In the genomic region with DNA sequence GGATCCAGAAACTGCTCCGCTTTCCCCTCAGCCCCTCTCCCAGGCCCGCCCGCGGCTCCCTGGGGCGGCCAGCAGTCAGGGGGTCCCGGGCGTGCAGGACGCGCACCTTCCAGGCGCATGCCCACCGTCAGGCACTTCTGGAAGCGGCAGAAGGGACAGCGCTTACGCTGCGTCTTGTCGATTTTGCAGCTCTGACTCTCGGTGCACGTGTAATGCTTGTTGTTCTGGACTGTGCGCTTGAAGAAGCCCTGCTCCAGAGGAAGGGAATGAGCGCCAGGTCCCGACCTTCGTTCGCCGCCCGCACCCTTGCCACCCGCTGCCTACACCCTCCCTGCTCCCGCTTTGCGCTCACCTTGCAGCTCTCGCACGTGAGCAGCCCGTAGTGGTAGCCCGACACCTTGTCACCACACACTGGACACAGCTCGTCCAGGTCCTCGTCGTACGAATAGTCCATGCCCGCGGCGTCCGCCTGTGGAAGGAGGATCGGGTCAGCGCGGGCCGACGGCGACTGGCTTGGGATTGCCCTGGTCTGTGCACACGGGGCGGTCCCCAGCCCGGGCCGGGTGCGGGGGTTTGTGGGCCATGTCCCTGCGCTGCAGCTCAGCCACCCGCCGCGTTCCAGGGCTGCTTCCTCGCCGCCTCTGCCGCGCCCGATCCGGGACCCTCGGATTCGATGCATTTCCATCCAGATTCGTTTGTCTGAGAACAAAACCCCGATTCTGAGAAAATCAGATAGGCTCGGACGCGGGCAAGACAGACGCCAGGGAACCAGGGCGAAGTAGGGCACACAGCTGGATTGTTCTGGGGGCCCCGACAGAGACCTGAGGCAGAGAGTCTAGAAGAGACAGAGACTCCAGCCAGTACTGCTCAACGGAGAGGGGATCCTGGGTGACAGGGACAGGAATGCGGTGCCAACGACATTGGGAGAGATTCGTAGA, we compare ENCODE assay signal across 8 mouse cellular contexts. TPM values are rescaled to one million over a fixed set of nuclear protein-coding genes. Genes with fewer than 3 reads are reported as not detected.
DNase-seq lines count a peak whose midpoint lies in the region; ATAC-seq and TF ChIP-seq lines count a peak whose summit lies in the region.

No protein-coding gene starts in this region.

- H3K9ac ChIP-seq in heart, embryonic 13.5 days = peak overlapping the region; percentile 16; the same call in 1 of the 2 replicates
- no peak overlapping the region; the same call in 1 of the 2 replicates for H3K9ac ChIP-seq in kidney, embryonic 15.5 days
- H3K9ac ChIP-seq in midbrain, embryonic 14.5 days (replicated peaks; ENCODE audit: low read length) = no peak overlapping the region

- H3K4me1 ChIP-seq in heart, embryonic 13.5 days = peaks cover 21% of the 10 kb centered on the region
- H3K4me1 ChIP-seq in kidney, embryonic 15.5 days = peaks cover 31% of the 10 kb centered on the region
- peaks cover 18% of the 10 kb centered on the region for H3K4me1 ChIP-seq in midbrain, embryonic 14.5 days (ENCODE audit: control insufficient read depth, insufficient read depth, low read length)

- no peaks in the 10 kb centered on the region for H3K36me3 ChIP-seq in heart, embryonic 13.5 days
- no peaks in the 10 kb centered on the region for H3K36me3 ChIP-seq in kidney, embryonic 15.5 days
- H3K36me3 ChIP-seq in midbrain, embryonic 14.5 days (ENCODE audit: control insufficient read depth, insufficient read depth, low read length) = no peaks in the 10 kb centered on the region

- no peaks in the 10 kb centered on the region for H3K9me3 ChIP-seq in heart, embryonic 13.5 days
- H3K9me3 ChIP-seq in kidney, embryonic 15.5 days (replicated peaks) = no peaks in the 10 kb centered on the region
- no peaks in the 10 kb centered on the region for H3K9me3 ChIP-seq in midbrain, embryonic 14.5 days (ENCODE audit: control insufficient read depth, low read length)

- TF ChIP-seq CTCF in layer of hippocampus, adult 2 months (conservative IDR thresholded peaks at IDR 0.05) = no peak

- peak overlapping the region; percentile 60 for H3K4me2 ChIP-seq in heart, embryonic 13.5 days
- H3K4me2 ChIP-seq in kidney, embryonic 15.5 days = peak overlapping the region; percentile 60
- peak overlapping the region; percentile 46 for H3K4me2 ChIP-seq in midbrain, embryonic 14.5 days (ENCODE audit: low read length)

- H3K27me3 ChIP-seq in heart, embryonic 13.5 days (replicated peaks) = peaks cover 99% of the 10 kb centered on the region
- peaks cover 92% of the 10 kb centered on the region for H3K27me3 ChIP-seq in kidney, embryonic 15.5 days
- peaks cover 80% of the 10 kb centered on the region for H3K27me3 ChIP-seq in midbrain, embryonic 14.5 days (ENCODE audit: control insufficient read depth, insufficient read depth, low read length)

- DNase-seq in frontal cortex, postnatal 25 days (ENCODE audit: low spot score in 2 of 2) = peak; percentile 11 to 25
- no peak for DNase-seq in frontal cortex, adult 2 months (ENCODE audit: extremely low spot score in 1 of 2, low spot score in 1 of 2)
- peak; percentile 47 for DNase-seq in R1 (ENCODE audit: low read depth, low spot score)
- DNase-seq in midbrain, embryonic 14.5 days = peak; percentile 64
- no peak for DNase-seq in layer of hippocampus, adult 2 months (ENCODE audit: low spot score in 2 of 2)
- DNase-seq in left cerebral cortex, adult 11 months (ENCODE audit: low spot score) = no peak

- no peak for ATAC-seq in heart, embryonic 13.5 days (ENCODE audit: extremely low read depth, insufficient number of reproducible peaks, low FRiP score, low TSS enrichment)
- ATAC-seq in kidney, embryonic 15.5 days (replicated peaks; ENCODE audit: low FRiP score) = peak; percentile 35; the same call in 1 of the 2 replicates
- peak; percentile 28; the same call in 1 of the 2 replicates for ATAC-seq in midbrain, embryonic 14.5 days (ENCODE audit: low FRiP score, low TSS enrichment)

- H3K4me3 ChIP-seq in heart, embryonic 13.5 days = peak overlapping the region; percentile 48
- peak overlapping the region; percentile 36 for H3K4me3 ChIP-seq in kidney, embryonic 15.5 days (replicated peaks)
- peak overlapping the region; percentile 27 for H3K4me3 ChIP-seq in midbrain, embryonic 14.5 days (replicated peaks; ENCODE audit: low read depth, low read length)
- H3K4me3 ChIP-seq in layer of hippocampus, adult 2 months = no peak overlapping the region

- H3K27ac ChIP-seq in heart, embryonic 13.5 days (replicated peaks) = no peak overlapping the region
- H3K27ac ChIP-seq in kidney, embryonic 15.5 days = no peak overlapping the region
- H3K27ac ChIP-seq in midbrain, embryonic 14.5 days (replicated peaks; ENCODE audit: low read depth, low read length) = no peak overlapping the region
- H3K27ac ChIP-seq in layer of hippocampus, adult 2 months = no peak overlapping the region

- 1% methylated on average over 75 of the region's 75 CpGs for WGBS in heart, embryonic 13.5 days
- 1% methylated on average over 75 of the region's 75 CpGs for WGBS in kidney, embryonic 15.5 days
- WGBS in midbrain, embryonic 14.5 days = under 1% methylated on average over 75 of the region's 75 CpGs

RNA-seq across cellular contexts. Expression of gene Nr5a1, which starts 3.8 kb away (rescaled TPM):
- polyA plus RNA-seq in frontal cortex, adult 2 months (2012; rRNA removed) = 0.06 and 0.11 TPM in 2 replicates
- not detected in 2 replicates for polyA plus RNA-seq in heart, embryonic 13.5 days (2015; fragmentation: Nextera tagmentation; extraction: Ambion mirVana)
- 1.3 and 3.4 TPM in 2 replicates for polyA plus RNA-seq in kidney, embryonic 15.5 days (2015; fragmentation: Nextera tagmentation; extraction: Ambion mirVana)
- polyA plus RNA-seq in midbrain, embryonic 14.5 days (2014; fragmentation: Nextera tagmentation; extraction: Ambion mirVana) = 0.07 TPM in 1 of 2 replicates, not detected in the other
- not detected for total RNA-seq in layer of hippocampus, adult 2 months (2021)

Comparison
In these comparisons a context has a peak if more than half of its experiments do, and no peak if none do; other contexts are left out.
1. DNase-seq: peak in frontal cortex, postnatal 25 days (2 of 2), R1 (single experiment) and midbrain, embryonic 14.5 days (single experiment); none in frontal cortex, adult 2 months (0 of 2), layer of hippocampus, adult 2 months (0 of 2) and left cerebral cortex, adult 11 months (single experiment).
2. Peak in every context shown above with its lines, with median percentiles within 50 percentile points of each other: H3K4me2 ChIP-seq.